Mouse (Mus musculus): ENCODE results near the gene Gm20458. TPM values are rescaled to one million over a fixed set of nuclear protein-coding genes. Genes with fewer than 3 reads are reported as not detected.

The Gm20458 gene
- total and polyA plus RNA-seq, 2 experiments: 0.46 to 14.2 TPM

DNA sequence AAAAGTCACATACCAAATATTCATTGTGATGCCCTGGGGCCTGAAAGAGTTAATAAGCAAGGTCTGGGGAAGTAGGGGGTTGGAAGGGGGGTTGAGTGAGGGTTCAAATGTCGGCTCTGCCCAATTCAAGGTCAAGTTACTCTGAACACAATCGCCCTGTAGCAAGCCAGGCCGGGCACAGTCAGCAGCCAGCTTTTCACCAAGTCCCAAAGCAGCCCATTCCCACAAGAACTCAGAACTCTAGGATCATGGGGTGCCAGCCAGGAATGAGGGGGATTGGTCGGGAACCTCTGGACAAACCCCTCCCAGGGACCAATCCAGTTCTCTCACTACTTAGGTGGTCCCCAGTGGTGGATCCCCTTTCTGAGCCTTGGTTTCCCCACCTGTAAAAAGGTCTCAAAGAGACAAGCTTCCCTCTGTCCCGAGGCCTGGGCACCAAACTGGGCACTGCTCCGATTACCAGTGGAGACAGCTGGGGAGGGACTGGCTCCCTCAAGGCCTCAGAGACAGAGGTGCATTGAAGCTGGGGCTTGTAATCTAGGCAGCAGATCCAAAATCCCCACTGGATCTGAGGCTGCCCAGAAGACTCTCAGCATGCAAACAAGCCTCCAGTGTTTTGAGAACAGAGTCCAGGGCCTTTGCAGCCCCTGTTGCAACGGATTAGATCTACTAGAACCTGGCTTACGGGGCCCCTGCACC, 24.4 kb upstream of the Gm20458 start:
- peak; percentile 55 for DNase-seq (ENCODE audit: extremely low read depth, low read depth, low spot score)
- Histone ChIP-seq H3K27me3 (ENCODE audit: control insufficient read depth, insufficient read depth, low read length) (no peaks in the 10 kb centered on the region), H3K27ac (replicated peaks; ENCODE audit: insufficient read depth, low read depth, low read length) (peak overlapping the region; percentile 59), H3K9ac (ENCODE audit: low read depth, low read length) (peak overlapping the region; percentile 60), H3K4me3 (ENCODE audit: insufficient read depth, low read depth, low read length) (peak overlapping the region; percentile 53), H3K36me3 (ENCODE audit: control insufficient read depth, insufficient read depth, low read length) (peaks cover 20% of the 10 kb centered on the region; the same call in 1 of the 2 replicates), H3K79me2 (ENCODE audit: control insufficient read depth, insufficient read depth, low read length) (peaks cover 35% of the 10 kb centered on the region), H3K4me1 (ENCODE audit: control insufficient read depth, insufficient read depth, low read length) (peaks cover 41% of the 10 kb centered on the region)
- WGBS: 9% methylated on average over 8 of the region's 8 CpGs
- TF ChIP-seq POLR2A (IDR thresholded peaks at IDR 0.05; ENCODE audit: extremely low read depth, insufficient read depth, low read length) (no peak), CTCF (IDR thresholded peaks at IDR 0.05; ENCODE audit: low read depth, low read length) (no peak)

DNA sequence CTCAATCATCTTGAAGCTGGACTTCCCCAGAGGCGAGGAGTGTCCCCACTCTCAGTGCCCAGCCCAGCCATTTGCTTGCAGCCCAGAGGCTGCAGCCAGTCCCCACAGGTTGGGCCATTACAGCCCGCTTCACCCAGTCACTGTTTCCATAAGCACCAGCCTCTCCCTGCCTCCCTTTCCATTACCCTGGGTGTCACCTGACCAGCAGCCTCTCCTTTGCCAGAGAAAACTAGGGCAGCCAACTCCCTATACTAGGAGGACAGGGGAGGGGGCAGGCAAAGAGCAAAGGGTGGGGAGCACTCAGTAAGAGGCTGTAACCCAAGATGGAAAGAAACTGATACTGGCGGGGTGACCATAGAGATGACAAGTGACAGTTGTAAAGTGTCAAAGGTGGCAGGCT, 23.8 kb upstream of the Gm20458 start:
- peak overlapping the region; percentile 53 for H3K4me3 ChIP-seq (ENCODE audit: insufficient read depth, low read depth, low read length)
- peak; percentile 82 for DNase-seq (ENCODE audit: extremely low read depth, low read depth, low spot score)
- peaks cover 18% of the 10 kb centered on the region; the same call in 1 of the 2 replicates for H3K36me3 ChIP-seq (ENCODE audit: control insufficient read depth, insufficient read depth, low read length)
- WGBS: 17% methylated on average over 3 of the region's 3 CpGs
- peaks cover 36% of the 10 kb centered on the region for H3K4me1 ChIP-seq (ENCODE audit: control insufficient read depth, insufficient read depth, low read length)
- peaks cover 41% of the 10 kb centered on the region for H3K79me2 ChIP-seq (ENCODE audit: control insufficient read depth, insufficient read depth, low read length)
- H3K27me3 ChIP-seq (ENCODE audit: control insufficient read depth, insufficient read depth, low read length): no peaks in the 10 kb centered on the region
- H3K9ac ChIP-seq (ENCODE audit: low read depth, low read length): peak overlapping the region; percentile 60
- H3K27ac ChIP-seq (replicated peaks; ENCODE audit: insufficient read depth, low read depth, low read length): peak overlapping the region; percentile 59
- no peak for TF ChIP-seq POLR2A (IDR thresholded peaks at IDR 0.05; ENCODE audit: extremely low read depth, insufficient read depth, low read length)
- TF ChIP-seq CTCF (IDR thresholded peaks at IDR 0.05; ENCODE audit: low read depth, low read length): no peak

GRCm38 (mm10) chr2:164437710-164438109, 23.1 kb upstream of the Gm20458 start:
- Histone ChIP-seq H3K4me3 (ENCODE audit: insufficient read depth, low read depth, low read length) (peak overlapping the region; percentile 75; the same call in 1 of the 2 replicates), H3K79me2 (ENCODE audit: control insufficient read depth, insufficient read depth, low read length) (peaks cover 49% of the 10 kb centered on the region), H3K9ac (ENCODE audit: low read depth, low read length) (peak overlapping the region; percentile 60), H3K36me3 (ENCODE audit: control insufficient read depth, insufficient read depth, low read length) (peaks cover 18% of the 10 kb centered on the region; the same call in 1 of the 2 replicates), H3K4me1 (ENCODE audit: control insufficient read depth, insufficient read depth, low read length) (peaks cover 31% of the 10 kb centered on the region), H3K27ac (replicated peaks; ENCODE audit: insufficient read depth, low read depth, low read length) (peak overlapping the region; percentile 59), H3K27me3 (ENCODE audit: control insufficient read depth, insufficient read depth, low read length) (no peaks in the 10 kb centered on the region)
- peak; percentile 76 for DNase-seq (ENCODE audit: extremely low read depth, low read depth, low spot score)
- TF ChIP-seq POLR2A (IDR thresholded peaks at IDR 0.05; ENCODE audit: extremely low read depth, insufficient read depth, low read length): no peak
- no peak for TF ChIP-seq CTCF (IDR thresholded peaks at IDR 0.05; ENCODE audit: low read depth, low read length)
- 23% methylated on average over 6 of the region's 6 CpGs for WGBS

GRCm38 (mm10) chr2:164438257-164438656, 22.5 kb upstream of the Gm20458 start:
- peaks cover 26% of the 10 kb centered on the region for H3K4me1 ChIP-seq (ENCODE audit: control insufficient read depth, insufficient read depth, low read length)
- peaks cover 50% of the 10 kb centered on the region for H3K79me2 ChIP-seq (ENCODE audit: control insufficient read depth, insufficient read depth, low read length)
- H3K9ac ChIP-seq (ENCODE audit: low read depth, low read length): peak overlapping the region; percentile 60
- peaks cover 18% of the 10 kb centered on the region; the same call in 1 of the 2 replicates for H3K36me3 ChIP-seq (ENCODE audit: control insufficient read depth, insufficient read depth, low read length)
- H3K4me3 ChIP-seq (ENCODE audit: insufficient read depth, low read depth, low read length): peak overlapping the region; percentile 75
- DNase-seq (ENCODE audit: extremely low read depth, low read depth, low spot score): peak; percentile 87
- H3K27ac ChIP-seq (replicated peaks; ENCODE audit: insufficient read depth, low read depth, low read length): peak overlapping the region; percentile 59
- no peaks in the 10 kb centered on the region for H3K27me3 ChIP-seq (ENCODE audit: control insufficient read depth, insufficient read depth, low read length)
- 18% methylated on average over 8 of the region's 8 CpGs for WGBS
- TF ChIP-seq POLR2A (IDR thresholded peaks at IDR 0.05; ENCODE audit: extremely low read depth, insufficient read depth, low read length) (no peak), CTCF (IDR thresholded peaks at IDR 0.05; ENCODE audit: low read depth, low read length) (0 out of 2 replicates have a peak, but pooled peaks have one; percentile 6)

DNA sequence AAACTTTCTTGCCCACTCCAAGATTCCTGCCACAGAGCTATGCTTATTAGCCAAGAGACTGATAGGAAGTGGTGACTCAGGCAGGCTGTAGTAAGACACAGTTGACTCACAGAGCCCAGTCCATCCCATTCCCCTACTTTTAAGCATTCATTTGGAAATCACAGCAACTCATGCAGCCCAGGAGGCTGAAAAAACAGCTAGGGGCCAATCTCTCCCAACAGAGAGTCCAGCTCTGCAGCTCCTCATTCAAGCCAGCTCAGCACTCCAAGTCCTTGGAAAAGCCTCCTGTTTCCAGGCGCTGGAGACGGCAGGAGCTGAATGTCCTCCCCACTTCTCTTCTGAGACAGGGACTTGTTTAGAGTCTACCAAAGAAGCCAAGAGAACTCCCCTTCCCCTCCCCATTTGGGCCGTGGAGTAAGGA, 21.8 kb upstream of the Gm20458 start:
- 12% methylated on average over 3 of the region's 3 CpGs for WGBS
- Histone ChIP-seq H3K27ac (replicated peaks; ENCODE audit: insufficient read depth, low read depth, low read length) (peak overlapping the region; percentile 59), H3K9ac (ENCODE audit: low read depth, low read length) (peak overlapping the region; percentile 31)

More for the DNA sequence above, 21.8 kb upstream of the Gm20458 start:
- Histone ChIP-seq H3K79me2 (ENCODE audit: control insufficient read depth, insufficient read depth, low read length) (peaks cover 50% of the 10 kb centered on the region), H3K27me3 (ENCODE audit: control insufficient read depth, insufficient read depth, low read length) (no peaks in the 10 kb centered on the region), H3K36me3 (ENCODE audit: control insufficient read depth, insufficient read depth, low read length) (peaks cover 15% of the 10 kb centered on the region; the same call in 1 of the 2 replicates), H3K4me3 (ENCODE audit: insufficient read depth, low read depth, low read length) (peak overlapping the region; percentile 75), H3K4me1 (ENCODE audit: control insufficient read depth, insufficient read depth, low read length) (peaks cover 21% of the 10 kb centered on the region)
- no peak for TF ChIP-seq POLR2A (IDR thresholded peaks at IDR 0.05; ENCODE audit: extremely low read depth, insufficient read depth, low read length)
- no peak for TF ChIP-seq CTCF (IDR thresholded peaks at IDR 0.05; ENCODE audit: low read depth, low read length)
- DNase-seq (ENCODE audit: extremely low read depth, low read depth, low spot score): peak; percentile 57
